Mouse (Mus musculus) spleen, postnatal 36 days (tissue): ENCODE results near the gene Zfp980.
"Not testable (repeated sequence)": the region's sequence is repeated elsewhere in the genome, so short reads cannot be mapped to it uniquely, and the experiment has no call there.

Experiments used
- DNase-seq, 2 experiments: peaks; one replicate each; pipeline ENCODE4 v3.0.0; 2022; ENCODE audit warnings: low spot score in 2 of 2, mixed read lengths in 1 of 2

The Zfp980 gene

GRCm38 (mm10) chr4:145670385-145670784 lies at the start of gene Zfp980:
Gene Zfp980 (plus strand): TSS chr4:145670685.
- not testable (repeated sequence) for DNase-seq

GRCm38 (mm10) chr4:145640416-145641185 lies 29.9 kb upstream of the Zfp980 start:
- DNase-seq = not testable (repeated sequence)

- DNase-seq = not testable (repeated sequence)
Measured at GRCm38 (mm10) chr4:145674286-145674780, 3.8 kb downstream of the Zfp980 start.

GRCm38 (mm10) chr4:145680217-145680616 lies 9.7 kb downstream of the Zfp980 start:
- DNase-seq = peak in 1 of 2 experiments; percentile 17

GRCm38 (mm10) chr4:145680672-145681387 lies 10.3 kb downstream of the Zfp980 start:
- not testable (repeated sequence) for DNase-seq

GRCm38 (mm10) chr4:145682021-145682420 lies 11.5 kb downstream of the Zfp980 start:
- DNase-seq = not testable (repeated sequence)

- not testable (repeated sequence) for DNase-seq
Measured at GRCm38 (mm10) chr4:145683024-145683766, 12.7 kb downstream of the Zfp980 start.

GRCm38 (mm10) chr4:145686061-145686460 lies 15.6 kb downstream of the Zfp980 start:
- not testable (repeated sequence) for DNase-seq

GRCm38 (mm10) chr4:145744935-145745644 lies 74.6 kb downstream of the Zfp980 start:
- peak in 1 of 2 experiments; percentile 0 for DNase-seq

GRCm38 (mm10) chr4:145745645-145745991 lies 75.1 kb downstream of the Zfp980 start:
- DNase-seq = not testable (repeated sequence)
